Mouse (Mus musculus) embryonic stem cell, embryonic (primary cell): ENCODE results near the gene Grik4.

Source experiments
- CTCF ChIA-PET, 4 experiments: fragments of 300-600 bp in 2 of 4; fragments of 350-600 bp in 2 of 4; sonication (Branson Sonifier 250); formaldehyde crosslinking; loops; one replicate each; lab custom pipeline; 2022; ENCODE audit warnings: inconsistent platforms in 2 of 4; lab: Charles Lee
- POLR2A ChIA-PET, 4 experiments: fragments of 300-600 bp in 2 of 4; fragments of 350-600 bp in 2 of 4; sonication (Branson Sonifier 250); formaldehyde crosslinking; loops; one replicate each; lab custom pipeline; 2022; ENCODE audit warnings: antibody characterized with exemption in 4 of 4, inconsistent platforms in 1 of 4; lab: Charles Lee

Gene Grik4

DNA sequence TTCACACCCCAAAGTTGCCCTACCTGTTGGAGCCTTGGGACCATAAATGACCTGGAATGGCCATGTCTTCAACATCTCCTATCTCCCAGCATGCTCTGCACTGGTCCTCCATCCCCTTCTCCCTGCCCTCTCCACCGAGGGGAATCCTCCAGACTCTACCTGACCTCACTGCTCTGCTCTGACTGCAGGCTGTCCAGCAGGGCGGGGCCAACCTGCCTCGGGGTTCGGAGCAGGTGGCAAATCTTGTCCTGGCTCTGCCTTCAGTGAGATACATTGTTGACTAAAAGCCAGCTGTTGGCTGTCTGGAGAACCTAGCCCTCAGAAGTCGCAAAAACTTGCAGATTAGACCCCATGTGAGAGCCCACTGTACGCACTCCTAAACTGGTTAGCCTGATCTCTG lies 17.7 kb downstream of the Grik4 start:
- CTCF ChIA-PET: interaction anchor here in 2 of 4 experiments (0.6 to 1.3 kb wide), 2 partner anchors 18 kb away, joined by 3 to 4 read pairs; partner anchors contain the start of gene Grik4 (in 2 of the 2)
- POLR2A ChIA-PET: interaction anchor here in 2 of 4 experiments (1.5 to 1.7 kb wide), 3 partner anchors 18 to 28 kb away, joined by 3 to 7 read pairs (median 4); partner anchors contain the start of gene Grik4 (in 1 of the 2)

DNA sequence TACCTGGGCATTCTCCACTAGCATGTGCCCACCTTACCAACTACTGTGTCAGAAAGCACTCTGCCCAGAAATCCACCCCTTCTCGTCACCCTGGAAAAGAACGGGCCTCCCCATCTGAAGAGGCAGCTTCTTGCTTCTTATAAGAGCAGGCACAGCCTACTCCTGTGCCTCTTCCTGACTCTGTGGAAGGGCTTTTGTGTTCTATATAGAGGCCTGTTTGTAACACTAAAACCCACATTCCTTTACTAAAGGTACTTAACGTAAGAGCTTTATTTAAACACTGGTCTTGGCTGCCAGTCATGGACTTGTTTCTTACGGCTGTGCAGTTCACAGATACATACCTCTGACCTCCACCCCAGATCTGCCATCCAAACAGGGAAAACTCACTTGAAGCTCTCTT lies 22.5 kb downstream of the Grik4 start:
- POLR2A ChIA-PET: interaction anchor here in 2 of 4 experiments (0.6 to 1.3 kb wide), 4 partner anchors 9 to 29 kb away, joined by 3 to 4 read pairs (median 3); no protein-coding TSS in a partner anchor

DNA sequence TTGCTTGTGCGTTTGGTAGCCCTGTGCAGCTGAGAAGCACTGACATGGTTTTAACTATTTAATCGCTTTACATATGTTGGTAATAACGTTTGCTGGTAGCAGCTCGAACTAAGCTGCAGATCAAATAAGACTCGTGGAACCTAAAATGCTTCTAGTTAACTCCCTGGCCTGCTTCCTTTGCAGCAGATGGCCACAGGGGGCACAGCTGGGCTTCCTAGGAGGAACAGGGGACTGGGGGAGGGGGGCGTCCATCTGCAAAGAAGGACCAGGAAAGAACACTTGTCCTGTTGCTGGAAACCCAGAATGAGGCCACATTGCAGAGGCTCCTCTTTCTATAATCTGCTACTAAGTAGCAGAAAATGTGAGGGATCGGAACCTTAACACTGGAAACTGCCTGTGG lies 24.1 kb downstream of the Grik4 start:
- POLR2A ChIA-PET: interaction anchor here in 1 of 4 experiments (0.5 kb wide), 1 partner anchor 371 kb away, joined by 3 read pairs; no protein-coding TSS in a partner anchor
- CTCF ChIA-PET: interaction anchor here in 1 of 4 experiments (0.5 to 0.8 kb wide), 2 partner anchors 17 to 25 kb away, joined by 3 to 4 read pairs; no protein-coding TSS in a partner anchor

More for the DNA sequence above, 22.5 kb downstream of the Grik4 start:
- CTCF ChIA-PET: interaction anchor here in 3 of 4 experiments (0.5 to 1.9 kb wide), 5 partner anchors 22 to 278 kb away, joined by 3 to 10 read pairs (median 5); partner anchors contain the start of gene Grik4 (in 2 of the 3)

DNA sequence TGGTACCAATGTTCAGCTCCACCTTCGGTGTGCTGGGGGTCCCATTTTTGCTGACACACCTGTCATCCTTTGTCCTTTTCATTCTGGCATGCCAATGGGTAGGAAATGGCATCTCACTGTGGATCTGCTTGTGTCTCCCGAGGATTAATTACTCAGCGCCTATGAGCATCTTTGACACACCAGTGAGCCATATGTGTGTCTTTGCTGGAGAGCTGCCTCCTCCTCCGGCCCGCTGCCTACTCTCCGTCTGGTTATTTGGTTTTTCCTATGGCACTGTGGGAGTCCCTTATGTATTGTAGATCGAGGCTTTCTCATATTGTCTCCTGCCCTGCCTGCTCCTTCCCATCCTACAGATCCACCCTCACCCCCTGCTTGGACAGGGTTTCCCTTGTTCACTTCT lies 26.4 kb downstream of the Grik4 start:
- ChIA-PET CTCF (interaction anchor here in 1 of 4 experiments (2.9 kb wide), 1 partner anchor 27 kb away, joined by 9 read pairs; the partner anchor contains the start of gene Grik4), POLR2A (interaction anchor here in 1 of 4 experiments (1.3 kb wide), 1 partner anchor 19 kb away, joined by 3 read pairs; no protein-coding TSS in a partner anchor)

DNA sequence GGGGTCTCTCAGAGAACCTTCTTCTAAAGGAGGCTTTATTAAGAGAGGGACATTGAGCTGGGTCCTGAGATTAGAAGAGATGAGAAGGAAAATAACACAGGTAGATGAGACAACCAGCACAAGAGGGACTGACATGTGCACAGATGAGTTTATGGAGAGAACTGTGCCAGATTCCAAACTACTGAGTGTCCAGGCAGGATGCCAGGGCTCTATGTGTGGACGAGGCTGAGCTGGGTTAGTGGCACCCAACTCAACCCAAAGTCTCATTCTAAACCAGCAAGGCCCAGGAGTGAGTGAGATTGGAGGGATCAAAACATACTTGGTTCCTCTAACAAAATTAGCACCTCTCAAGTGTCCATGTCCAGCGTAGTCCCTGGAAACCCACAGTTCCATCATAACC lies 31.1 kb downstream of the Grik4 start:
- CTCF ChIA-PET: no interaction called here
- POLR2A ChIA-PET: interaction anchor here in 1 of 4 experiments (1.3 kb wide), 1 partner anchor 9 kb away, joined by 3 read pairs; no protein-coding TSS in a partner anchor

DNA sequence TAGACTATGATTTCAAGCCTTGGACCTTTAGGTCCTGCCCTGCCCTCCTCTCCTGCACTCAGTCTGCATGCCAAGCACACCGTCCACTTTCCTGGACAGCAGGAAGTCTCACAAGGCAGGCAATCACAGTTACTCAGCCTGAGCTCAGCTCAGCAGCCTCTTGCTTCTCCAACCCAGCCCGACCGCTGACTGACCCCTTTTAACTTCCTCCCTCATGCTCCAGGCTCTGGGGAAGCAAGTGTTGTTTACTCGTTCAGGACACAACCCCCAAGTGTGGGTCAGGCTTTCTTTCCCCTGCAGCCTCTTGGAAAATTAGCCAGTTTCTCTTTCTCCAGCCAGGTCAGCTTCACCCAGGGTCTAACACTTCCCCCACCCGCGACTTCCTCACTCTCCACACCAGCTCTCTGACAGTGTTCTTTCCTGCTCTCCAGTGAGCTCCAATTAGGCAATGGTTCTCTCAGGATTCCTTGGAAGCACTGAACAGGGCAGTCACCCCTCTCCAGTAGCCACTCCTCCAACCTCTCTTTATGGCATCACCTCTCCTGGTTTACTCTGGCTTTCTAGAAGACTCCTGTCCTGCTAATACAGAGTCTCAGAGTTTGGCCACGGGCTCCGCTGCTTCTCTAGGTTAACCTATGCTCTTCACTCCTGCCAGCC lies 35.5 kb downstream of the Grik4 start:
- ChIA-PET CTCF (no interaction called here), POLR2A (interaction anchor here in 1 of 4 experiments (1.2 kb wide), 1 partner anchor 11 kb away, joined by 4 read pairs; no protein-coding TSS in a partner anchor)

DNA sequence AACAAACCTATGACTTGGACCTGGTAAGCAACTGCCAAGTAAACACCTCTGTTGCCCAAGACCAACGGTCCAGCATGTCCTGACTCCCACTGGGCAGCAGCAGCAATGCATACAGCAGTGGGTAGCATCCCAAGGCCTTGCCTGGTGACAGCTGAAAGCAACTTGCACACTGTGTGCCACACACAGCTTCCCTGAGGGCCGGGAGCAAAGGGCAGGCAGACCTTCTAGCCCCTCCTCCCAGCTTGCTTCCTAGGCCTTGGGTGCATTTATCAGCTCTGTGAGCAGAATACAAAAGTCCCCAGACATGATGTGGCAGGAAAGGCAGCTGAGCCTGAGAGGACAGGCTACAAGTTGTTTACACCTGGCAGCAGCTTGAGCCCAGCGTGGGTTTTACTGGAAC lies 37.3 kb downstream of the Grik4 start:
- ChIA-PET POLR2A (interaction anchor here in 3 of 4 experiments (0.6 to 3.5 kb wide), 4 partner anchors 10 to 29 kb away, joined by 3 to 16 read pairs (median 4); no protein-coding TSS in a partner anchor), CTCF (interaction anchor here in 1 of 4 experiments (0.6 kb wide), 1 partner anchor 187 kb away, joined by 3 read pairs; no protein-coding TSS in a partner anchor)

DNA sequence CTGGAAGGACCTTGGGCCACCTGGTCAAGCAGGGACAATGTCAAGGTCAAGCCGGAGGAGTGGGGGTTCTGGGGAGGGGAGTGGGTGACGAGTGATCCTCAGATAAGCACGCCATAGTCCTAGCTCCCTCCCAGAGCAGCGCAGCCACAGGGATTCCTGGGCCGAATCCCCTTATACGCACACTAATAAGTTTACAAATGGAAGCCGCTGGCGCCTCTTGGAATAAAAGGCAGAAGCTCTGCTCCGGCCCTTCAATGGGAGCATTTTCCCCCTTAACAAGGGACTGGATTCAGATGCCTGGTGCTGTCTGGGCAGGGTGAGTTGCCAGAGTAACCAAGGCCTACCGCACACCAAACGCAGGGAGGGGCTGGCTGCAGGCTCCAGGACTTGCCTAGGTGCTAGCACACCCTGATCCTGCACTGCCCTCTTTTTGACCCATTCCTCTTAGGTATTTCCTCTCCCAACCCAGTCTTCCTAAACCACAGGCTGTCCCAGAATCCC lies 46.2 kb downstream of the Grik4 start:
- CTCF ChIA-PET: interaction anchor here in 3 of 4 experiments (0.6 to 1.5 kb wide), 5 partner anchors 24 to 1451 kb away, joined by 3 to 10 read pairs (median 4); partner anchors contain the start of gene Grik4 (in 2 of the 3)
- POLR2A ChIA-PET: interaction anchor here in 3 of 4 experiments (0.6 to 9.1 kb wide), 35 partner anchors 8 to 1086 kb away, joined by 3 to 96 read pairs (median 4); partner anchors contain the start of gene Grik4 (in 3 of the 3)

DNA sequence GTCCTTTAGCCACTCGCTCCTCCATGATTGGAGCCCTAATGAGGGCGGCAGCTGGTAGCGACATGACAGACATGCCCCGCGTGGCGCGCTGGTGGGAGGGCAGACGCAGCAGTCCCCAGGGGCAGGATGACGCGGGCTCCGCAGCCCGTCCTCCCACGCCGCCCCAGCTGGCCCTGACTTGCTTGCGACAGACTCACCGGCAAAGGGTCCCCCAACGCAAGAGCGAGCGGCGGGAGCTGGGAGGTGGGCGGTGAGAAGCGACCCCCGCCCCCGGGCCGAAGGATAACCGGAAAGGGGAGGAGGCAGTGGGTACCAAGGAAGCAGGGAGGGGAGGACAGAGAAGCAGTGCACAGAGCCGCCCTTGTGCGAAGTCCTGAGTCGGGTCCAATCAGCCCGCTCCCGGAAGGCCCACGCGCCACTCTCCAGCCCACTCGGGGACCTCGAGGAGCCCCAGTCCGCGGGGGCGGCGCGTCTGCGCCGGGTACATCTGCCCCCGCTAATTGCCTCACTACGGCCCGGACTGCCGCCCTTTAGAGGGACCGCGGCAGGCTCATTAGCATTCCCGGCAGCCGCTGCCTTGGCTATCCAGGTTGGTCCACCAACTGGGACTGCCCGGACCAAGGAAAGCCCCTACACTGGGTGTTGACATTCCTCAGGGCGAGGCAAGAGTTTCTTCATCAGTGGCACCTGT lies 46.8 kb downstream of the Grik4 start:
- POLR2A ChIA-PET: interaction anchor here in 3 of 4 experiments (0.7 to 9.1 kb wide), 29 partner anchors 8 to 795 kb away, joined by 3 to 96 read pairs (median 4); partner anchors contain the start of gene Grik4 (in 2 of the 3)
- CTCF ChIA-PET: interaction anchor here in 1 of 4 experiments (0.9 to 1.5 kb wide), 2 partner anchors 47 to 139 kb away, joined by 4 to 10 read pairs; partner anchors contain the start of gene Grik4

DNA sequence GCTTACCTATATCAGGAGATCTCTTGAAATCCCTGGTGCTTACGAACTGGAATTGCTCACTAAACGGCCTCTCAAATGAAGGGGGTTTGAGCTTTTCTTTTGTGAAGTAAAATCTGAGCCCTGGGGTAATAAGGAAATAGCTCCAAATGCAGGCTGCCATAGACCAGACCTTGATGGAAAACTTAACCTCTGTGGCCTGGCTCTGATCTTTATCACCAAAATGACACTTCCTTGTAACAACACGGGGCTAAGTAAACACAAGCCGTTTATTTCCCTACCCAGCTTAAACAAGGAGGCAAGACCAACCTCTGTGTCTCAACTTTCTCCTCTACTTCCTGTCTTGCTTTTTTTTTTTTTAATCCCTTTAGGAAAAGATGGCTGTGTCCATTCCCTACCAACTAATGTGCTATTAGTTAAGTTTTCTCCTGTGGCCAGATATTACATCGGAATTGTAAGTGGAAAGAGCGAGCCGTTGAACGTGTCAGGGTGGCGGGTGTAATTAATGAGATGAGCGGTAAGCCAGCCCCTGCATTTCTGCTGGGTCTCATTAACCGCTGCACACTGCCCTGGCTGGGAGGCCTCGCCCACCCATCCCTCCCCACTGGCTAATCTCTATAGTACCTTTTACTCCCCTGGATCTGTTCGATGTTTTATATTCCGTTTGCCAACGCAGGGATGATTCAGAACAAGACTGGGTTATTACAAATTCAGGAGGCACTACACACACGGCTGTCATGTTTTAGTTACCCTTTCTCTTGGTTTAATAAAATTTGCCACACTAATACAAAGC lies 47.7 kb downstream of the Grik4 start:
- CTCF ChIA-PET: interaction anchor here in 2 of 4 experiments (0.7 kb wide), 2 partner anchors 48 to 570 kb away, joined by 3 to 13 read pairs; partner anchors contain the start of gene Grik4 (in 1 of the 2)
- POLR2A ChIA-PET: interaction anchor here in 3 of 4 experiments (0.7 to 9.1 kb wide), 16 partner anchors 9 to 518 kb away, joined by 3 to 96 read pairs (median 5); partner anchors contain the start of gene Grik4 (in 2 of the 3)

DNA sequence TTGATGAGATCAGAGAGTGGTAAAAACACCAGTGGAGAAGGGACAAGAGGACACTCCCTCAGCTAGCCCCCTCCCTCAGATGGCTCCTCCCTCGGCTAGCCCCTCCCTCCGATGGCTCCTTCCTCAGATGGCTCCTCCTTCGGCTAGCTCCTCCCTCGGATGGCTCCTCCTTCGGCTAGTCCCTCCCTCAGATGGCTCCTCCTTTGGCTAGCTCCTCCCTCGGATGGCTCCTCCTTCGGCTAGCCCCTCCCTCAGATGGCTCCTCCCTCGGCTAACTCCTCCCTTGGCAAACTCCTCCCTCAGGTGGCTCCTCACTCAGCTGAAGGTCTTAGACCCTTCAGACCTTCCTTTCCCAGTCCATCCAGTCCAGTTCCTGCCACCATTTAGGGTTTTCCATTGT lies 51.5 kb downstream of the Grik4 start:
- ChIA-PET POLR2A (interaction anchor here in 3 of 4 experiments (0.6 to 9.1 kb wide), 18 partner anchors 9 to 1222 kb away, joined by 3 to 96 read pairs (median 4); partner anchors contain the start of gene Sc5d (in 1 of the 3)), CTCF (interaction anchor here in 3 of 4 experiments (0.6 to 2.7 kb wide), 4 partner anchors 35 to 134 kb away, joined by 3 to 10 read pairs (median 4); partner anchors contain the start of gene Grik4 (in 1 of the 3))

DNA sequence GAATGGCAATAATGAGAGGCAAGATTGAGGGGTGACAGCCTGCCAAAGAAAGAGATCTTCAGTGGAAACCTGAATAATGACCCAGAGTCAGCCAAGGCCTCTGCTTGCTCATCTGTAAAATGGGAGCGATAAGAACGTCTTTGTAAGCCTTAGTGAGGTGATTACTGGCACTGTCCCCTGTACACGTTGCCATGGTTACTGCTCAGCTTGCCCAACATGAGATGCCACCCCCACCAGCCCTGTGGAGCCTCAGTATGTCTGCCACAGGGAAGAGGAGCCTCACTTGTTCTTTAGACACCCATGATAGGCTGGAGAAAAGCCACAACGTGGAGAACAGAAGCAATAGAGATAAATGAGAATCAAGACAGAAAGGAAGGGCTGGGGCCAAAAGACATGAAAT lies 56.4 kb downstream of the Grik4 start:
- POLR2A ChIA-PET: interaction anchor here in 2 of 4 experiments (0.6 to 1.7 kb wide), 3 partner anchors 10 to 15 kb away, joined by 3 to 6 read pairs (median 5); no protein-coding TSS in a partner anchor
- CTCF ChIA-PET: no interaction called here

DNA sequence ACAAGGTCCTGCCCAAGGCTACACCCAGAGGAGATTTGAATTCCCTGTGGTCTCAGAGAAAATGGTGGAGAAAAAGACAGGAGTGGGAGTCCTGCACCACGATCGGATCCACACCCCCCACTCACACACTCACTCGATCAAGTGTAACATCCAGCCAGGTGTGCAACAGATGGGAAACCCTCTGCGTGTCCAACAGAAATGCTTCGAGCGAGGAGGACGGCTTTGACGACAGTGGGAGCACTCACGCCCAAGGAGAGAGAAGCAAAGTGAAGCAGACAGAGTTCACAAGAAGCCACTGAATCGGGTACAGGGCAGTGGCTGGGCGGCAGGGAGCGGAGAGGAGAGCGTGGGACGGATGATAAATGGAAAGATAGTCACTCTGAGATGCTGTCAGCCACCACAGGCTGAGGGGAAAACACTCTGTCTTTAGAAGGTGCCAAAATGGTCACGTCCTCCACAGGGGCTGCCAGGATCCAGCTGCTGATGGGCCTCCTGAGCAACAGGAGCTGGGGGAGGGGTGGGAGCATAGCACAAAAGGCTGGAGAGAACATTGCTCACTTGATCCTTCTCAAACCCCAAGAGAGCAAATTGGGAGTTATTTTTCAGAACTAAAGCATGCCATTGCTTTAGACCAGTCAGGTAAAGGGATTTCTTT lies 58.1 kb downstream of the Grik4 start:
- POLR2A ChIA-PET: interaction anchor here in 2 of 4 experiments (1.0 to 1.4 kb wide), 3 partner anchors 21 to 41 kb away, joined by 3 read pairs; no protein-coding TSS in a partner anchor
- CTCF ChIA-PET: interaction anchor here in 1 of 4 experiments (0.8 kb wide), 1 partner anchor 58 kb away, joined by 4 read pairs; the partner anchor contains the start of gene Grik4

DNA sequence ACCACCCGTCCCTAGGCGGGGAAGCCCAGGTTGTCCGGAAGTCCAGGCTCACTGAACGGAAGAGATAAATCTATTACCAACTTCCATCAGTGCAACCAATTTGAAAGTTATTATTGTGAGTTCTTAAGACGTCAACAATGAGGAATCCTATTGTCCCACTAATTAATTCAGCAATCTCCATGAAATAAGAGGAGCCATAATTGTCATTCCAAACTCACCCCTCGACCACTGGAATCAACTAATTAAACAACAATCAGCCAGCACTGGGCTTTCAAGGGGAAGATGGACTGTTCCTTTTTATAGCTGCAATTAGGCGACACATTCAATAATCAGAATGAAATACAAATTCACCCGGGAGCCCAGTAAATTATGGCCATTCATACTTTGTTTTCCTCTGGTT lies 58.7 kb downstream of the Grik4 start:
- ChIA-PET POLR2A (interaction anchor here in 2 of 4 experiments (1.0 to 1.2 kb wide), 5 partner anchors 8 to 42 kb away, joined by 3 to 6 read pairs (median 3); no protein-coding TSS in a partner anchor), CTCF (no interaction called here)

DNA sequence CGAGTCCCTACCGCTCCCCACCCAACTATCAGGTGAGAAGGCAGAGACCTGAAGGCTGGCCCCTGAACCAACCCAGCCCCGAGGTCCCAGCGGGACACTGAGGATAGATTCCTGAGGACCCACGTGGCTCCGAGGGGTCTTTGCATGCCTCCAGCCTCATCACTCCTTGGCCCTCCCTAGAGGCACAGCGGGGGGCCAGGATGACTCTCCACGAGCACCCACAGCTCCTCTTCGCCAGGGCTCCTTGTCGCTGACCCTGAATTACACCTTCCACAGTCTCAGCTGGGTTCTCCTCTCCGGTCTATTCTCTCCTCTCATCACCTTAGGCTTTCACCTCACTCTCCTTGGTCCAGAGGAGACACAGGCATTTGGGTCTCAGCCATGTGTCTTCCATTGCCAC lies 59.2 kb downstream of the Grik4 start:
- ChIA-PET CTCF (no interaction called here), POLR2A (interaction anchor here in 3 of 4 experiments (0.7 to 1.6 kb wide), 7 partner anchors 9 to 296 kb away, joined by 3 to 6 read pairs (median 3); no protein-coding TSS in a partner anchor)
